Mouse (Mus musculus) kidney, adult 18-20 months (tissue): ENCODE data around the gene Gm10642.

Experiments used
- DNase-seq: peaks from one replicate; pipeline ENCODE4 v3.0.0; 2021

Gene Gm10642

DNA sequence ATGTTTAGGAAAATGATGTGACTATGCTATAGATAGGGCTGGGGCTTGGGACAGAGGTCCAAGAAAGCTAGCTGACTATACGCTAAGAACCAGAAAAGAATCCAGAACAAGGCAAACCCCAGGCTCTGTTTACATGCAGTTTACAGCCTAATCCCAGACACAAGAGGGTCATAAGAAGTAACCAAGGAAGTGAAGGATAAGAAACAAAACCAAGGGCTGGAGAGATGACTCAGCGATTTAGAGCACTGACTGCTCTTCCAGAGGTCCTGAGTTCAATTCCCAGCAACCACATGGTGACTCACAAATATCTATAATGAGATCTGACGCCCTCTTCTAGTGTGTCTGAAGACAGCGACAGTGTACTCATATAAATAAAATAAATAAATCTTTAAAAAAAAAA lies 19.1 kb downstream of the Gm10642 start:
- DNase-seq: no peak

DNA sequence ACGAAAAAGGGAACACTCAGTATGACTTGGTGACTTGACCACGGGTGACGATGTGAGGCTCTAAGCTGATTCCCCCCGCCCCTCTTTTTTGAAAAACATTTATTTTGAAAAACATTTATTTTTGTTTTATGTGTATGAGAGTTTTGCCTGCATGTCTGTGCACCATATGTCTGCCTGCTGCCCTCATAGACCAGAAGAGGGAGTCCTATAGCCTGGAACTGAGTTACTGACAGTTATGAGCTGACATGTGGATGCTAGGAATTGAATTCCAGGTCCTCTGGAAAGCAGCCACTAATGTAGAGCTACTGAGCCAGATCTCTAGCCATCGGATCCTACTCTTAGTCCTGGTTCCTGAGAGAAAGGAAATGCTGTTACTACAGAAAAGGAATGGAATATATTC lies 19.9 kb downstream of the Gm10642 start:
- DNase-seq: no peak

DNA sequence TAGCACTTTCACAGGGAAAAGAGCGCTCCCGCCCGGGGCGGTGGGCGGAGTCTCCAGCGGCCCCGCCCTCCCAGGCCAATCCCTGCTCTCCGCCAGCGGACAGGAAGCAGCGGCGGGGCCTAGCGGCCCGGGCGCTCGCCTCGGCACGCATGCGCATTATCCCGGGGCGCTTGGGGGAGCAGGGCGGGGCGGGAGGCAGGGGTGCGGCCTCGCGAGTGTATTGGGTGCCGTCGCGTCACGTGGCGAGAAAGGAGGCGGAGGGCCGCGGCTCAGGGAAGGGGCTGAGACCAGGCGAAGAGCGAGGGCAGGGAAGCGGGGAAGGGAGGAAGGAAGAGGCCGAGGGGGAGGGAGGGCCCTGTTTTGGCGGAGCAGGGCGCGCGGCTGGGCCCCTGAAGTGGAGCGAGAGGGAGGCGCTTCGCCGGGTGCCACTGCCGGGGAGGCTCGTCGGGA lies 22.7 kb downstream of the Gm10642 start, which contains the start of gene Adam10:
Gene Adam10 (plus strand): TSS at position 316 of the 450 bp plus-strand sequence.
- DNase-seq: peak; percentile 98

DNA sequence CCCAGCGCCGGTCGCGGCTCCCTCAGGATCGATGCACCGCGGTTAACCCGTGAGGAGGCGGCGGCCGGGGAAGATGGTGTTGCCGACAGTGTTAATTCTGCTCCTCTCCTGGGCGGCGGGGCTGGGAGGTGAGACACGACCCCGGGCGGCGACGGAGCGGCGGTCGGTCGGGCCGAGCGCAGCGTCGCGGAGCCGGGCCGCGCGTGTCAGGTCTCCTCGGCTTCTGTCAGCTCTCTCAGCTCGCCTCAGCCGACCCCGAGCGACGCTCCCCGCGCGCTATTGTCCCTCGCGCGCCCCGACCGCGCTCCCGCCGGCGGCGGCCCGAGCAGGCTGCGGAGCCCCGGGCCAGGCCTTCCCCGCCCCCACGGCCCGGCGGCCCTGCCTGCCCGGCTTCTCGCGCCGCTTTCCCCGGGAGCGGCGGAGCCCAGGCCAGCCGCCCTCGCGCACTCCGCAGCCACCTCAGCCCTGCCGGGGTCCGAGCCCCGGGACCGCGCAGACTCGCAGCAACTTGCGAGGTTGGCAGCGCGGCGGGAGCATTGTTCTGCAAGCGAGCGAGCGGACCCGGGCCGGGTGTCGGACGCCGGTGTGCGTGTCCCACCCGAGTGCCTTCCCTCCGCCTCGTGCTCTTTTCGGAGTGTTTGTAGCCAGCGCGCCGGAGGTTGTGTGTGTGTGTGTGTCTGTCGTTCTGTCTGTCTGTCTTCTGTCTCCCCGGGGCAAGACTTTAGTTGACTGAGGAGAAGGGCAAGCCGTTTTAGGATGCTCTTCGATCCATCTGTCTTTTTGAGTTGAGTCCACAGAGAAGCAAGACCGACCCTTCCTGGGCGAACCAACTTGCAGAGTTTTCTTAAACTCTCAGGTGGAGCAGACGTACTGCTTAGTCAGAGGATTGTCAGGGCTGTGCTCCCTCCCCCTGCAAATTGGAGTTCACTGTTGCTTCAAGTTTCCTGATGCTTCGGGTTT lies 23.4 kb downstream of the Gm10642 start:
- DNase-seq: peak; percentile 71

DNA sequence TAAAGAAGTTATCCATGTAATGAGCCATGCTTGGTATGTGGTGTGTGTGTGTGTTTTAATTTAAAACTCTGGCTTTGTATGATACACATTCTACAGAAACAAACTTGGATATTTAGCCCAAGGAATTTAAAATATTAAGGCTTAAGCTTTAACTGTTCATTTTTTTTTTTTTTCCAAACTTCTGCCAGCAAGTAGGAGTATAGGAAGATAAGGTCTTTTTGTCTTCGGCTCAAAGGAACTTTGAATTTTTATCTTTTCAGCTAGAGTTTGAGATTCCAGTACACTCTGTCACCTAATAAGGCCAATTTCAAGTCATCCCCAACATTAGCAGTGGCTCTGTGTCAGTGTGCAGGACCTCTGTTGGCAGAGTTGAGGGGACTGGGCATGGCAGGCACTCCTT lies 26.2 kb downstream of the Gm10642 start:
- no peak for DNase-seq

DNA sequence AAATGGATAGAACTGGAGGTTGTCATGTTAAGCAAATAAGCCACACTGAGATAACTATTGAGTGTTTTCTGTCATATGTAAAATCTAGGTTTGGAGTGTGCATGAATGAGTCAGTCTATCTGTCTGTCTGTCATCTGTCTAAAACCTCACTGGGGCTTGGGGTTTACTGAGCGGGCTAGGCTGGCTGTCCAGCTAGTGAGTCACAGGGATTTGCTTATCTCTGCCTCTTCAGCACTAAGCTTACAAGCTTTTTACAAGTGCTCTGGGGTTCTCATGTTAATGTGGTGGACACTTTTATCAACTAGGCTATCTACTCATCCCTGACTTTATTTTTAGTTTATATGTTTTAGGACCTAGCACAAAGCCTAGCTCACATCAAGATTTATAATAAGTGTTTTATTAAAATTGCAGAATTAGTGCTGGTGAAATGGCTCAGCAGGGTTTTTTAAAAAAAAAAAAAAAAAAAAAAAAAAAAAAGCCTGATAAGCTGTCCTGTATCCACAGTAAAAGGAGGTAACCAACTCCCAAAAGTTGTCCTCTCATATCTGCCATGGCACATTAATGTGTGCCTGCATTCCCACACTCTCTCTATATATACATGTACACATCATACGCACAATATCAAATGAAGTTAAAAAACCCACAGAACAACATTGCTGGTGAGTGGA lies 32.4 kb downstream of the Gm10642 start:
- no peak for DNase-seq

DNA sequence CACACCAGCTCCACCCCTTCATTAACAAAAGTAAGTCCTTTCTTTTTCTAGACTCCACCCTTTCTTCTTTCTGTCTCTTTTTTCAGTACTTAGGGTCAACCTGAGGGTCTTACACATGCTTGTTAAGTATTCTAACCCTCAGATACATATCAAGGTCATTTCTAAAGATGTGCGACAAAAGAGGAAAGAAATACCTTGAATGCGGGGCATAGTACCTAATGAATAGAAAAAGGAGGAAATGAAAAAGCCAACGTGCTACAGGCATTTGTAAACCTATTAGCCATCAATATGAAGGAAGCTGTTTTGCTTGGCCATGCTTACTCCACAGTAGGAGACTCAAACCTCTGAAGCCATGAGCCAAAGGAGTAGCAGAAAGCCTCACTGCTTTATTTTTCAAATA lies 33.9 kb downstream of the Gm10642 start:
- DNase-seq: no peak

DNA sequence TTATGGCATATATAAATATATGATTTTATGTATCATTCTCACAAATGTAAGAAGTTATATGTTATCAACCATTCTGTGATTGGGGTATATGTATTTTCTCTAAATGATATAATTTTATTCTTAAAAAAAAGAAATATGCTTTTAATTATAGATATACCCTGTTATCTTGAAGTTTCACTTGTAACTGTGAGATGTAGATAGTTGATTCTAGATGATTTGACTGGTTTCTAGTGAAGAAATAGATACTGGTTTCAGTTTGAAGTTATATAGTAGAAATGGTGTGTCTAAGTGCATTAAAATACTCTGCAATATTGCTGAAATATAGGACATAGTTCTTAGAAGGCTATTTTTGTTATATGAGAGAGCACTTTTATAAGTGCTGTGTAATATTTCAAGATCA lies 34.5 kb downstream of the Gm10642 start:
- DNase-seq: no peak

DNA sequence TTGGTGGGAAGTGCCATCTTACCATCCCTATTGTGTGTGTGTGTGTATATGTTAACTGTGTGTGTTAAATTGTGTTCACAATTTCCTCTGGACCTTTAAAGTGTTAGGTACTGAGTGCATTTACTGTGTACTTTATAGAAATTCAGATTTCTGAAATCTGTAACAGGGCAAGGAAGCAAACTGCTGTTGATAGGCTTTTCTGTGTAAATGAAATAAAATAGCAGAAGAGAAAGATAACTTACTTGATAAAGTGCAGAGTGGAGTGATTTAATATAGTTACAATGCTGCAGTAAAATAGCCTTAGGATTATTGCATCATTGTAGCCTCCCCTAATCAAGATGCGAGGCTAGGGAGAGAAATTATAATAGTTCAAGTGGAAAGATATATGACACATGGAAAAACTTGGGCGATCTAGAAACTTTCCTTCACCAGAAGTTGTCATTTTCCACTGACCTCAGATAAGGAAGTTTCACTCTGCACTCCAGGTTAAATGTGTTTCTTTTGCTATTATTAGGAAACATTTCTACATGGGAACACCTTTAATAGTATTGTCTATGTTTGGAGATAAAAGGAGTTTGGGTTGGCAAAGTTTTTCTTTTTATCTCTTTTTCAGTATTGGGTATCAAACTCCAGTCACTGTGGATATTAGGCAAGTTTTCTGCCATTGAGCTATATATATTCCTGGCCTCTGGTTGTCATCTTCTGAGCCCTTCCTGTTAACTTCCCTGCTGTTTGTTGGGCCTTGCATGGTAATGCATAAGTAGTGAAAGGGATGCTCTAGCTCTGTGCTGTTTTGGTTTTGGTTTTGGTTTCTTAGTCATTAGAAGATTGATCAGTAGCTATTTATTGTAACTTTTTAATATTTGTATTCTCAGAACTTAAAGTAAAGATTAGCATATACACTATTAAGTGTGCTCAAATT lies 36.0 kb downstream of the Gm10642 start:
- DNase-seq: no peak

DNA sequence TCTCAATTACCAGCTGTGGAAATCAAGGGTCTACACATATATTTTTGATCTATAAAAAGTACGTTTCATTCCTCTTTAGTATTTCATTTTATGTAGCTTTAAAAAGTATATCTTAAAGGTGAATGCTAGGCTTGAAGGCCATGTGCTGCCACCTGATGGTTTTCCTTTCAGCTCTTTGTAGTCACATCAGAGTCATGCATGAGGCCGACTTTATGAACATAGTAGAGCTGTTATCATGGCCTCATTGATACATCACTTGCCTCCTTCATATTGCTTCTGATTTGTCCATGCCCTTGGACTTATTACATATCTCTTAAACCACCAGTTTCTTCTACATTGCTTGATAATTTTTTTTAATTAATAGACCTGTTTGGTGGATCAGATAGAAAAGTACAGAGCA lies 39.7 kb downstream of the Gm10642 start:
- DNase-seq: no peak

DNA sequence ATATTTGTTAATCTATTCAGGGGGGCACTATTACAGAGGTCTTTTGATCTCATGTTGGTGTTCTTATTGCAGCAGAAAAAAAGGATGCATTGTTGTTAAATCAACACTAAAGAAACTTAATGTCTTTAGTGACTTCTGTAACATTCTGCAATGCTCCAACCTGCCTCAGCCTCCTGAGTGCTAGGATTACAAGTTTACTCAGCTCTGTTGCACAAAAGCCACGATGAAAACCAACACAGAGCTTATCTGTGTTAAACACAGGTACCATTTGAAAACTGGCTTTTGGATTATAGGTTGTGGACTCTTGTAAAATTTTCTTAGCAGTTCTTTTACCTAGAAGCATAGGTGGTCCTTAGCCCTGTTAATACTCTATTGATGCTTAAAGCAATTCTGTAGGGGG lies 42.0 kb downstream of the Gm10642 start:
- DNase-seq: no peak

DNA sequence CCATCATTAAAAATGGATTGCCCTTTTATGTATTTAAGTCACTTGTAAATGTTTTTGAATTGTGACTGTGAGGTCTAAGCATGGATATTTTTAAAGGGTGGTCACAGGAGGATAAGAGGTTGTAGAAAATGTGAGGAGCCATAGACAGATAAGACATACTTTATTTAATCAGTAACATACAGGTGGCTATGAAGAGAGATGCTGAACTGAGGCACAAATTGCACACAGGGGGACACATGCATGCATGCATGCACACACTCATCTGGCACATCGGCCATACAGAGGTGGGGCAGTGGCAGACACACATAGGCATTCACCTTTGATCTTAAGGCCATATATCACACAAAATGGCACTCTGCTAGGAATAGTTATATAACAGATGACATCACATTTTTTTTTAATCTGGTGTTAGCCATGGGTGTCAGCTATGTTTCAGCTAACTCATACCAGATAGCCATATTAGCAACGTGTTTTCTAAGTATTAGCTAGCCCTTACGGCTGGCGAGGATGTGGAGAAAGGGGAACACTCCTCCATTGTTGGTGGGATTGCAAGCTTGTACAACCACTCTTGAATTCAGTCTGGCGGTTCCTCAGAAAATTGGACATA lies 47.6 kb downstream of the Gm10642 start:
- no peak for DNase-seq

DNA sequence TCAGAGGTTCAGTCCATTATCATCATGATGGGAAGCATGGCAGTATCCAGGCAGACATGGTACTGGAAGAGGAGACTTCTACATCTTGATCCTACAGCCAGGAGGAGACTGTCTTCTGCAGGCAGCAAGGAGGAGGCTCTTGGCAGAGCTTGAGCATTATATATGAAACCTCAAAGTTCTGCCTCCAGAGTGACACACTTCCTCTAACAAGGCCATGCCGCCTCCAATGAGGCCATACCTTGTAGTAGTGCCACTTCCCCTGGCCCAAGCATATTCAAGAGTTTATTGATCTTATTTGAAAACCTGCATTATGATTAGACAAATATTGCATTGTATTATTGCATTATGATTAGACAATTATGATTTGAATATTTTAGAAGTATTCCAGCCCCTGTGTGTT lies 50.4 kb downstream of the Gm10642 start:
- no peak for DNase-seq
